Mouse (Mus musculus): ENCODE results near the gene Kmo. TPM values are rescaled to one million over a fixed set of nuclear protein-coding genes. Genes with fewer than 3 reads are reported as not detected.

The Kmo gene
- polyA plus RNA-seq, 1 experiment from 2014 or later, result 0.16 TPM

- Histone ChIP-seq H3K9me3 (no peaks in the 10 kb centered on the region), H3K27ac (no peak overlapping the region), H3K4me1 (replicated peaks) (no peaks in the 10 kb centered on the region), H3K36me3 (peaks cover 96% of the 10 kb centered on the region), H3K27me3 (ENCODE audit: insufficient read depth, poor library complexity, severe bottlenecking) (no peaks in the 10 kb centered on the region), H3K4me3 (no peak overlapping the region)
- no peak for DNase-seq (ENCODE audit: low spot score)
- 96% methylated on average over 3 of the region's 3 CpGs for WGBS
Measured at GRCm38 (mm10) chr1:175608708-175609107, 11.5 kb upstream of the Kmo start.

- no peak for DNase-seq (ENCODE audit: low spot score)
- peaks cover 98% of the 10 kb centered on the region for H3K36me3 ChIP-seq
- 96% methylated on average over 9 of the region's 9 CpGs for WGBS
- no peak overlapping the region for H3K27ac ChIP-seq
- no peaks in the 10 kb centered on the region for H3K27me3 ChIP-seq (ENCODE audit: insufficient read depth, poor library complexity, severe bottlenecking)
- H3K9me3 ChIP-seq, result no peaks in the 10 kb centered on the region
- no peaks in the 10 kb centered on the region for H3K4me1 ChIP-seq (replicated peaks)
- H3K4me3 ChIP-seq, result no peak overlapping the region
Measured at GRCm38 (mm10) chr1:175614992-175615391, 5.2 kb upstream of the Kmo start.

GRCm38 (mm10) chr1:175623656-175624055, 3.5 kb downstream of the Kmo start:
- 91% methylated on average over 6 of the region's 6 CpGs for WGBS
- H3K4me1 ChIP-seq (replicated peaks), result peaks cover 12% of the 10 kb centered on the region
- H3K27ac ChIP-seq, result no peak overlapping the region
- H3K36me3 ChIP-seq, result peaks cover 20% of the 10 kb centered on the region
- no peak for DNase-seq (ENCODE audit: low spot score)
- H3K4me3 ChIP-seq, result no peak overlapping the region
- H3K9me3 ChIP-seq, result no peaks in the 10 kb centered on the region
- H3K27me3 ChIP-seq (ENCODE audit: insufficient read depth, poor library complexity, severe bottlenecking), result no peaks in the 10 kb centered on the region

- under 1% methylated on average over 58 of the region's 58 CpGs for WGBS
- Histone ChIP-seq H3K27me3 (ENCODE audit: insufficient read depth, poor library complexity, severe bottlenecking) (no peaks in the 10 kb centered on the region), H3K36me3 (peaks cover 4% of the 10 kb centered on the region), H3K27ac (peak within 1 kb of the TSS; percentile 95), H3K9me3 (no peaks in the 10 kb centered on the region), H3K4me3 (peak within 1 kb of the TSS; percentile 95), H3K4me1 (replicated peaks) (peaks cover 12% of the 10 kb centered on the region)
- peak; percentile 94 for DNase-seq (ENCODE audit: low spot score)
Measured at GRCm38 (mm10) chr1:175625257-175625879, 5.2 kb downstream of the Kmo start, which contains the start of gene Fh1. Gene Fh1, minus strand, starts transcription at chr1:175625635.

- H3K9me3 ChIP-seq, result no peaks in the 10 kb centered on the region
- peaks cover 12% of the 10 kb centered on the region for H3K4me1 ChIP-seq (replicated peaks)
- no peaks in the 10 kb centered on the region for H3K27me3 ChIP-seq (ENCODE audit: insufficient read depth, poor library complexity, severe bottlenecking)
- WGBS, result 97% methylated on average over 1 of the region's 1 CpGs
- DNase-seq (ENCODE audit: low spot score), result peak; percentile 11
- peak overlapping the region; percentile 95 for H3K4me3 ChIP-seq
- peak overlapping the region; percentile 95 for H3K27ac ChIP-seq
- peaks cover 3% of the 10 kb centered on the region; the same call in 1 of the 2 replicates for H3K36me3 ChIP-seq
Measured at GRCm38 (mm10) chr1:175625990-175626692, 6.0 kb downstream of the Kmo start.

GRCm38 (mm10) chr1:175629248-175629647, 9.1 kb downstream of the Kmo start:
- no peak overlapping the region for H3K27ac ChIP-seq
- no peak for DNase-seq (ENCODE audit: low spot score)
- H3K4me1 ChIP-seq (replicated peaks), result peaks cover 6% of the 10 kb centered on the region
- no peaks in the 10 kb centered on the region for H3K9me3 ChIP-seq
- H3K27me3 ChIP-seq (ENCODE audit: insufficient read depth, poor library complexity, severe bottlenecking), result no peaks in the 10 kb centered on the region
- H3K4me3 ChIP-seq, result no peak overlapping the region
- WGBS, result 86% methylated on average over 6 of the region's 6 CpGs
- no peaks in the 10 kb centered on the region for H3K36me3 ChIP-seq

GRCm38 (mm10) chr1:175630345-175630744, 10.2 kb downstream of the Kmo start:
- WGBS, result 88% methylated on average over 5 of the region's 5 CpGs
- Histone ChIP-seq H3K36me3 (no peaks in the 10 kb centered on the region), H3K9me3 (no peaks in the 10 kb centered on the region)

GRCm38 (mm10) chr1:175631080-175631479, 10.9 kb downstream of the Kmo start:
- WGBS, result 88% methylated on average over 3 of the region's 3 CpGs
- no peaks in the 10 kb centered on the region for H3K27me3 ChIP-seq (ENCODE audit: insufficient read depth, poor library complexity, severe bottlenecking)
- no peak overlapping the region for H3K27ac ChIP-seq
- no peaks in the 10 kb centered on the region for H3K9me3 ChIP-seq
- no peaks in the 10 kb centered on the region for H3K36me3 ChIP-seq
- DNase-seq (ENCODE audit: low spot score), result no peak
- H3K4me1 ChIP-seq (replicated peaks), result no peaks in the 10 kb centered on the region
- H3K4me3 ChIP-seq, result no peak overlapping the region

More at GRCm38 (mm10) chr1:175630345-175630744, 10.2 kb downstream of the Kmo start:
- Histone ChIP-seq H3K4me1 (replicated peaks) (no peaks in the 10 kb centered on the region), H3K27ac (no peak overlapping the region), H3K4me3 (no peak overlapping the region), H3K27me3 (ENCODE audit: insufficient read depth, poor library complexity, severe bottlenecking) (no peaks in the 10 kb centered on the region)
- no peak for DNase-seq (ENCODE audit: low spot score)

GRCm38 (mm10) chr1:175631721-175632221, 11.6 kb downstream of the Kmo start:
- no peak for DNase-seq (ENCODE audit: low spot score)
- 86% methylated on average over 10 of the region's 10 CpGs for WGBS
- no peaks in the 10 kb centered on the region for H3K9me3 ChIP-seq
- H3K36me3 ChIP-seq, result no peaks in the 10 kb centered on the region
- H3K27ac ChIP-seq, result no peak overlapping the region
- no peaks in the 10 kb centered on the region for H3K4me1 ChIP-seq (replicated peaks)
- no peaks in the 10 kb centered on the region for H3K27me3 ChIP-seq (ENCODE audit: insufficient read depth, poor library complexity, severe bottlenecking)
- no peak overlapping the region for H3K4me3 ChIP-seq

GRCm38 (mm10) chr1:175632470-175632869, 12.3 kb downstream of the Kmo start:
- H3K4me1 ChIP-seq (replicated peaks), result no peaks in the 10 kb centered on the region
- no peaks in the 10 kb centered on the region for H3K9me3 ChIP-seq
- no peak overlapping the region for H3K27ac ChIP-seq
- no peaks in the 10 kb centered on the region for H3K27me3 ChIP-seq (ENCODE audit: insufficient read depth, poor library complexity, severe bottlenecking)
- WGBS, result 98% methylated on average over 14 of the region's 14 CpGs
- no peak overlapping the region for H3K4me3 ChIP-seq
- H3K36me3 ChIP-seq, result no peaks in the 10 kb centered on the region
- no peak for DNase-seq (ENCODE audit: low spot score)

GRCm38 (mm10) chr1:175637677-175638076, 17.5 kb downstream of the Kmo start:
- H3K4me3 ChIP-seq, result no peak overlapping the region
- WGBS, result 86% methylated on average over 7 of the region's 7 CpGs
- no peak overlapping the region for H3K27ac ChIP-seq
- H3K4me1 ChIP-seq (replicated peaks), result no peaks in the 10 kb centered on the region
- no peaks in the 10 kb centered on the region for H3K36me3 ChIP-seq
- DNase-seq (ENCODE audit: low spot score), result no peak
- no peaks in the 10 kb centered on the region for H3K27me3 ChIP-seq (ENCODE audit: insufficient read depth, poor library complexity, severe bottlenecking)
- H3K9me3 ChIP-seq, result no peaks in the 10 kb centered on the region

GRCm38 (mm10) chr1:175639072-175639471, 18.9 kb downstream of the Kmo start:
- Histone ChIP-seq H3K4me3 (no peak overlapping the region), H3K36me3 (no peaks in the 10 kb centered on the region), H3K27ac (no peak overlapping the region), H3K9me3 (no peaks in the 10 kb centered on the region), H3K27me3 (ENCODE audit: insufficient read depth, poor library complexity, severe bottlenecking) (no peaks in the 10 kb centered on the region), H3K4me1 (replicated peaks) (no peaks in the 10 kb centered on the region)
- WGBS, result 91% methylated on average over 7 of the region's 7 CpGs
- no peak for DNase-seq (ENCODE audit: low spot score)

GRCm38 (mm10) chr1:175640435-175641150, 20.4 kb downstream of the Kmo start:
- H3K27ac ChIP-seq, result no peak overlapping the region
- no peaks in the 10 kb centered on the region for H3K4me1 ChIP-seq (replicated peaks)
- H3K9me3 ChIP-seq, result no peaks in the 10 kb centered on the region
- no peak for DNase-seq (ENCODE audit: low spot score)
- no peaks in the 10 kb centered on the region for H3K27me3 ChIP-seq (ENCODE audit: insufficient read depth, poor library complexity, severe bottlenecking)
- 87% methylated on average over 6 of the region's 6 CpGs for WGBS
- H3K4me3 ChIP-seq, result no peak overlapping the region
- H3K36me3 ChIP-seq, result no peaks in the 10 kb centered on the region
